Mouse (Mus musculus) C2C12 (cell line): ENCODE data around the gene Ccdc38.

Experiments
- CTCF ChIP-seq: IDR thresholded peaks from one replicate; pipeline ENCODE4 v1.5.1; 2011; ENCODE audit not compliant: control insufficient read depth, insufficient read depth, insufficient read length
- FOSL1 ChIP-seq: IDR thresholded peaks from one replicate; pipeline ENCODE4 v1.8.0; 2011; ENCODE audit warnings: mild to moderate bottlenecking, low read length; ENCODE audit not compliant: poor library complexity, insufficient read depth, severe bottlenecking
- MAX ChIP-seq: IDR thresholded peaks from one replicate; pipeline ENCODE4 v1.6.1; 2011; ENCODE audit warnings: mild to moderate bottlenecking, control low read depth
- MYOD1 ChIP-seq: IDR thresholded peaks from one replicate; pipeline ENCODE4 v1.6.1; 2011; ENCODE audit warnings: low read depth; ENCODE audit not compliant: control insufficient read depth, insufficient read length
- MYOG ChIP-seq: IDR thresholded peaks from one replicate; pipeline ENCODE4 v1.6.1; 2011; ENCODE audit not compliant: control insufficient read depth, insufficient read length; ENCODE audit errors: extremely low read depth
- USF1 ChIP-seq: IDR thresholded peaks from one replicate; pipeline ENCODE4 v1.6.1; 2011; ENCODE audit warnings: low read depth, mild to moderate bottlenecking, control low read depth, moderate library complexity

DNA sequence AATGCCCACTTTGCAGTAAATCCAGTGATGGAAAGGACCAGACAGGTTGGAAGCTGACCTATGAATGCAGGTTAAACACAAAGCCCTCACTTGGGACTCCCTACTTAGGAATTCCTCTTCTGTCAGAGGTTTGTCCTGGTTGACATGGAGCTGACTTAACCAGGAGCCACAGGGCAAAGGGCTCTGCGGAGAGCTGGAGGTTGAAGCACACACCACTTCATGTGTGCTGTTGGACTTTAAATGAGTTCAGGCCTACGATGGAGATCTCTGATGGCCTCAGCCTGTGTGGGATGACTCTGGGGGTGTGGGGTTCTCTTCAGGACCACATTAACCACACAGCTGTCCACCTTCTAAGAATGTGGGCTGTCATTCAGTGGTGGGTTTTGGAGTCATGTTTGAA, 2.1 kb upstream of the Ccdc38 start:
- no peak for TF ChIP-seq CTCF
- TF ChIP-seq MYOG, result no peak
- TF ChIP-seq FOSL1, result no peak
- no peak for TF ChIP-seq USF1
- no peak for TF ChIP-seq MAX
- TF ChIP-seq MYOD1, result no peak
